Mouse (Mus musculus) gastrocnemius, adult 2 months (tissue): ENCODE results near the gene Shroom3. TPM values are rescaled to one million over a fixed set of nuclear protein-coding genes. Genes with fewer than 3 reads are reported as not detected.

Source experiments
- DNase-seq: peaks from one replicate; pipeline ENCODE4 v3.0.0; 2022
- H3K27ac ChIP-seq: fragments of 200-600 bp; 2 replicates; pipeline ENCODE4 v1.8.1; 2022; ENCODE audit warnings: mild to moderate bottlenecking
- H3K4me3 ChIP-seq: fragments of 200-600 bp; 2 replicates; pipeline ENCODE4 v1.8.1; 2022; ENCODE audit warnings: mild to moderate bottlenecking, moderate library complexity
- CTCF ChIP-seq: fragments of 200-600 bp; IDR thresholded peaks from 2 replicates; pipeline ENCODE4 v1.8.1; 2022; ENCODE audit warnings: antibody characterized with exemption, mild to moderate bottlenecking, moderate library complexity
- intact Hi-C: fragments of 180-260 bp; cut with DNase I; formaldehyde crosslinking; loops from one replicate; pipeline ENCODE4 v1.15.1; 2025
- total RNA-seq, 2 experiments: library from RNA; stranded (reverse); gene quantifications; 2 replicates each; pipeline ENCODE4 v1.2.3; 2021

Shroom3 gene
- total RNA-seq, 2 experiments from 2014 or later, result 0.53 to 1.2 TPM

DNA sequence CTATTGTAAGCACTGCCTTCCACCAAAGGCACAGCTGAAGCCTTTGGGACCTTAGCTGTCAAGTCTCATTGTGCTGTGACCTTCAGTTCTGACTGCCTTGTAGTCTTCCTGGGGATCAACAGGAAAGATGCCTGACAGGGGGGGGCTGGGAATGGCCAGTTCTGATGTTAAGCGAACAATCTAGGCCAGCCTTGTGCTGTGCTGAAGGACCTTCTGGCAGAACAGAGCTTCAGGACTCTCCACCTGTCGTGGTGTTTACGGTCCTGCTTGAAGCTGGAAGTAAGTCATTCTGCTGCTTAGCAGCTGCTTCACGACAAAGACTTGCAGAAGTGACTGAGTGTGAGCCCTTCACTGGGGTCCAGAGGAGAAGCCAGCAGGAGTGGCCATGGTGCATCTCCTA, 156.1 kb downstream of the Shroom3 start:
- Histone ChIP-seq H3K4me3 (no peak overlapping the region), H3K27ac (no peak overlapping the region)
- TF ChIP-seq CTCF, result no peak
- DNase-seq, result no peak
- intact Hi-C loops, result no loop called here

DNA sequence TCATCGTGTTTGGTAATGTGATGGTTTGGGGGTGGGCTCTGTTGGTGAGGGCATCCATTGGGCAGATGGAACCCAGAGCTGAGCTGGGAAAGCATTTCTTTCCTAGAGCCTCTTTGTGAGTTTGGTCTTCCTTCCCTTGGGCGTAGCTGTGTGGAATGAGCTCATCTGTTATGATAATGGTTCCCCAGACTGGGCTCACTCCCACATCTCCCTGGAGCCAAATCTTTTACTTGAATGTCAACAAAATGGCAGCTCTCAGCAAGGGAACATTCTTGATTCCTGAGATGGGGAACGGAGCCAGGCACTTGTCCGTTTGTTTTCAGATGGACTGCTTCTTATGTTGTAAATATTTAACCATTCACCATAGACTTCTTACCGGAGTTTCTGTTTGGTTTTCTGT, 158.2 kb downstream of the Shroom3 start:
- no peak overlapping the region for H3K27ac ChIP-seq
- no peak overlapping the region for H3K4me3 ChIP-seq
- DNase-seq, result no peak
- intact Hi-C loops, result no loop called here
- no peak for TF ChIP-seq CTCF

DNA sequence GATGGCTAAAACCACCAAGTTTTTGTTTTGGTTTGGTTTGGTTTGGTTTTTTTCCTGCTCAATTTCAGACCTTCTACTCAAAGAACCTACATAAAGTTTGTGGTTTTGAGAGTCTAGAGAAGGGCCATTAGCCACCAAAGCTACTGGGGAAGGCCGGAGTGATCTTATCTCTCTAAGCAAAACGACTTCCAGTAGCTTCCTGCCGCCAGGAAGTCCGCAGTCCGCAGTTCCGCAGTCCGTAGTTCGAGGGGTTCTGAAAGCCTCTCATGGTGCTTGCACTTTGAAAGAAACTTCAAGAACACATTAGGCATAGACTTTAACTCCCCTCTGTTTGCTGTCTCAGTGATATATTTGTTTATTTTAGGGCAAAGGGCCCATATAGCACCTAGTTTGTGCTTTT, 159.2 kb downstream of the Shroom3 start:
- Histone ChIP-seq H3K27ac (no peak overlapping the region), H3K4me3 (no peak overlapping the region)
- intact Hi-C loops, result no loop called here
- TF ChIP-seq CTCF, result no peak
- DNase-seq, result no peak

DNA sequence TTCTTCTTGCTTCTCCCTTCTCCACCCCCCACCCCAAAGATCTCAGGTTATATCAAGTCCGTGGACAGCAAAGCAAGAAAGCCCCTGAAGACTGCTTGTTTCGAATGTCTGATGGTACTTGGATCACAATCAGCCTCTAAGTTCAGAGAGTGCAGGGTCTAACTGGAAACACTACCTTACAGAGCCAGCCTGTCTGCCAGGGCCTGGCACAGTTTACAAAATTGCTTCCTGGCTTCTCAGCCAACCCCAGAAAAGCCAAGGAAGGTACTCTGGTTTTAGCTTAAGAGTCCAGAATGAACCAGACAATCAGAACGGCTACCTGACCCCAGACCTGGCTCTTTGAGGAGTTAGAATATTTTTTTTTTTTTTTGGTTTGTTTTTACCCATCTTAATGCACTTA, 159.6 kb downstream of the Shroom3 start:
- no peak for DNase-seq
- H3K27ac ChIP-seq, result no peak overlapping the region
- no peak for TF ChIP-seq CTCF
- no peak overlapping the region for H3K4me3 ChIP-seq
- intact Hi-C loops, result no loop called here

DNA sequence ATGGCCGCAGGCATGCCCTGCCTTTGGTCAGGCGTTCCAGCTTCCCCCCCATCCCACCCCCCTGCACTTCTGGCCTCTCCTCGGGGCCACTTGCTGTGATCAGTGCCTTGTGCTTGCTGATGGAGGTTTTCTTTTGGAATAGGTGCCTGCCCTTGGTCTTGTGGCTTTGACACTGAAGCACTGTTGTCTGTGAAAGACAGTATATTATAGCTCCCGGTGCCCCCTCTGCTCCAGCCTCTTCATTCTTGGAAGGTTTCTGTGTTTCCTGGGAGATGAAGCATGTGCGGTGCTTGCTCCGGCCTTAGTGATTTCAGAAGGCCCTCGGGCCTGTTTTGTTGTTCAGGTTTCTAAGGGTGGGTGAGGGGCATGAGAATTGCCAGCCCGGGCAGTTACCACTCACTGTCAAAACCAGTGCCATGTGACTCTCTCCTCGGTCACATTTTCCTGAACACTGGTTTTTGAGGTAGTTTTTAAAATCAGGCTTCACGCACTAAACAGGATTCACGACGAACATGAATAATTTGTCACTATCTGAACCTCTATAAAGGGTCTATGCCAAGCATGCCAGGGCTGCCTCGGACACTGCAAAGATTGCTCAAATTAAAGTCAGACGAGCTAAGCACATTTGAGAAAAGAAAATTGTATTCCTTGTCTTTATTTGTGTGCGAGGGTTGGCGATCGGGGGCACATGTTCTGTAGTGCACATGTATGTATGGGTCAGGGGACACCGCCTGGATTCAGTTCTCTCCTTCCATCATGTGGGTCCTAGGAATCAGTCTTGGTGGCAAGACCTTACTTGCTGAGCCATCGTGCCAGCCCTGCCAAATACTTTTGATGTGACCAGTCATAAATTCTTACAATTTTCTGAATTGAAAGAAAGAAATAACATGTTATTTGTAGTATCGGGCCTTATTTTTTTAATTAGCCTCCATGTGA, 160.9 kb downstream of the Shroom3 start:
- no peak overlapping the region for H3K4me3 ChIP-seq
- no peak for DNase-seq
- no peak overlapping the region for H3K27ac ChIP-seq
- intact Hi-C loops, result no loop called here
- no peak for TF ChIP-seq CTCF

DNA sequence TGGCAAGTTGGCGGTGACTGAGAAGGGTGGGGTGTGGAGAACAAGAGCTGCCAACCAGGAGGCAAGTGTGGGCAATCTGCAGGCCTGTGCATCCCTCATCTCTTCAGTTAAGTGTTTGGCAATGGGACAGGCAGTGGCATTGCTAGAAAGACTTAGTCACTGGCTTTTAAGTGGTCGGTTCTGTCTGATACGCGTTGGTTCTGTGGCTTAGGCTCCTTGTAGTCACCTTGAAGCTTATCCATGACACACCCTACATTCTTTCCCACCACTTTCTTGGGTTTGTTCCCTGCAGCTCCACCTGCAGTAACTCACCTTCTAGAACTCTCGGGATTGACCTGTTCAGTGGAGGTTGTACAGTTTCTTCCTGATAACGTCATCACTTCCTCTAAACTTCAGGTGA, 166.5 kb downstream of the Shroom3 start:
- no peak for TF ChIP-seq CTCF
- intact Hi-C loops, result loop anchor here (5.0 kb wide), 1 partner anchor 42 kb away; no protein-coding TSS in a partner anchor
- H3K27ac ChIP-seq, result no peak overlapping the region
- DNase-seq, result no peak
- H3K4me3 ChIP-seq, result no peak overlapping the region

DNA sequence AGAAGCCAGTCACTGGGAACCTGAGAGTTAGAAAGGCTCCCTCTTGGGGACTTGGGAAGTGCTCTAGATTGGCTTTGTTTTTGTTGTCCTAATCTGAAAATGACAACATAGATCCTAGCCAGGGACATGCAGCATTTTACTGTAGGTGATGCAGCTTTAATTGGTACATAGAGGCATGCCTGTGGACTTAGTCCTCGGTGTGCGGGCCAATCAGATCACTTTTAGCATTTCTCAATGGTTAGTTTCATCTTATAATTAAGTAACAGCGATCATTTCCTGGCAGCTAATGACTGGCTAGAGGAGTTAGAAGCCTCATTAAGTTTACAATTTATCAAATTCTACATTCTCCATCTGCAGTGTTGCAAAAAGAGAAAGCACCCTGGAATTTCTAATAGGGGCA, 167.7 kb downstream of the Shroom3 start:
- no peak overlapping the region for H3K4me3 ChIP-seq
- no peak overlapping the region for H3K27ac ChIP-seq
- DNase-seq, result no peak
- intact Hi-C loops, result no loop called here
- TF ChIP-seq CTCF, result no peak

DNA sequence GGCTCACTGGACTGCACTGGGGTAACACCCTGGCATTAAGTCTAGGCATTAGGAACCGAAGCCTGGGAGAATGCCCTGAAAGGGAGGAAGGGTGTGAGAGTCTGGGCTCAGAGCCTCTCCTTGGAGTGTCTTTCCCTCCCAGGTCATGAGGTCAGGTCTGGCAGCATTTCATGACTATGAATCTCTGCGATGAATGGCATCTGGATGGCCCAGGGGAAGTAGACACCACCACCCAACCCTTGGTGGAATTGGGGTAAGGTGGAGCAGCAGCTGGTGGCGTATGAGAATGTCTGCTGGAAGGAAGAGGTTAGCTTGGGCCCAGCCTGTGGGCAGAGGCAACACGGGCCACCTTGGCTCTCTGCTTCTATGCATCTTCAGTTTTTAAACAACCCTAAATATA, 171.7 kb downstream of the Shroom3 start:
- no peak for TF ChIP-seq CTCF
- peak; percentile 74 for DNase-seq
- H3K27ac ChIP-seq, result peak overlapping the region; percentile 65; the same call in 1 of the 2 replicates
- no peak overlapping the region for H3K4me3 ChIP-seq
- intact Hi-C loops, result no loop called here

DNA sequence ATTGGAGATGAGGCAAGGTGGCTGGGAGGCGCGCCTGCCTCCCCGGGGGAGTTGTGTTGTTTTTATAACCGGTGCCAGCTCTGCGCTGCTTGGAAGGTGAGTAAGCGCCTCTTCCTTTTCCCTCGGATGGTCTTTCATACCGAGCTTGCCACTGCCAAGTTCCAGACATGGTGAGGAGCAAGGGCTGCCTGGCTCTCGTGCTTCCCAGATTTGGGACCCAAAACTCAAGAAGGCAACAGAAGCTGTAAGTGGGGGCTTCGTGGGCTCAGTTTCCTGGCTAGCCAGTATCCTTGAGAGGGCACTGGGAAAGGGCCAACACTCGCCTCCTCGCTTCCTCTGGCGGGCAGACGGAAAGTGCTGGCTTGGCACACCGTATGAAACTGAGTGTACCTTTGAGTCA, 173.1 kb downstream of the Shroom3 start:
- TF ChIP-seq CTCF, result no peak
- DNase-seq, result peak; percentile 78
- Histone ChIP-seq H3K27ac (peak overlapping the region; percentile 78), H3K4me3 (peak overlapping the region; percentile 55)
- intact Hi-C loops, result no loop called here

DNA sequence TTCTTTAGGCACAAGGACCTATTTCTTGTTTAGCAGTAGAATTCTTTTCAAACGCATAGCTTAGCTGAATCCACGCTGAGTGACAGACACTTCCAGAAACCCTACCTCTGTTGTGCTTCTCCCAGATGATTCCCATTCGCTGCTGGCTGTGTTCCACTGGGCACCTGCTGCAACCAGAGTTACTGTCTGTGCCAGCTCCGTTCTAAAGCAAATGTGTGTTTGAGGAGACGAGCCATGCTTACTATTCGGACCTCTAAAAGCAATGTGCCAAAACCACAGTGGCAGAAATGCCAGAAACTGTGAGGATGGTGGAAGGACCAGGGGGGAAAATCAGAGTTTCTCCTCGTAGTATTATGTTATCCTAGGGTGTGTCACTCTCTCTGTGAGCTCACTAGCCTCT, 173.9 kb downstream of the Shroom3 start:
- no peak for TF ChIP-seq CTCF
- intact Hi-C loops, result no loop called here
- Histone ChIP-seq H3K4me3 (peak overlapping the region; percentile 55), H3K27ac (peak overlapping the region; percentile 38)
- peak; percentile 51 for DNase-seq

DNA sequence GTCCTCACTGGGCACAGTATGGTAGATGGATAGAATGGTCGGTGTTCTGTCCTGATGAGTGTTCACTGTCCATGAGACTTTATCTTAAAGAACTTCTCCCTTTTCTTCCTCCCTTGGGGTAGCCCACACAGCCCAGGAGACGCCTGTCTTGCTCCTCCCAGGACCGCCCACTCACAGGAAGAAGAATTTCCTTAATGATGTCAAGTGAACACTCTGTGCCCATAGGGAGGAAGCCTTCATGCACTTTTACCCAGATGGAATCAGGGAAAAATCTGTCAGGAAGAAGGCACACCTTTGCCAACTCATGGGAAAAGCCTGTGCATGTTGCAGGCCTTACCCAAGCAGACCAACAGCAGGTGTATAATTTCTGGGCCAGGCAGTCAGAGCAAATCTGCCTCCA, 174.9 kb downstream of the Shroom3 start:
- Histone ChIP-seq H3K4me3 (no peak overlapping the region), H3K27ac (no peak overlapping the region)
- intact Hi-C loops, result no loop called here
- no peak for DNase-seq
- no peak for TF ChIP-seq CTCF

DNA sequence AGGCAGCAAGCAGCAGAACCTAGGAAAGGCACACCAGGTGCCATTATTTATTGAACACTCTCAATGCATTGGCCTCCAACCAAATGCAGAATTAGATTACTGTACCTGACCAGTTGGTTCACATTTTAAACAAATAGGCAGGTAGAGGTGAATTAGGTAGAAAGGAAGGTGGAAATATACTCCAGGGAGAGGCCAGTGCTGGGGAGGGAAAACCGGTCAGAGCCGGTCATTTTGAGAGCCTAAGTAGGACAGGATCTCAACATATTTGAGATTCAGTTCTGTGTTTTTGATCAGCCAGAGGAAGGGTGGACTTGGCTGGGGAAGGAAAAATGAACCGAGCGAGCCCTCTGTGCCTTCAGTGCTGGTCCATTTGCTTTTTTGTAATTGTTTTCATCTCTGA, 175.3 kb downstream of the Shroom3 start:
- Histone ChIP-seq H3K4me3 (no peak overlapping the region), H3K27ac (no peak overlapping the region)
- TF ChIP-seq CTCF, result no peak
- intact Hi-C loops, result no loop called here
- DNase-seq, result no peak

DNA sequence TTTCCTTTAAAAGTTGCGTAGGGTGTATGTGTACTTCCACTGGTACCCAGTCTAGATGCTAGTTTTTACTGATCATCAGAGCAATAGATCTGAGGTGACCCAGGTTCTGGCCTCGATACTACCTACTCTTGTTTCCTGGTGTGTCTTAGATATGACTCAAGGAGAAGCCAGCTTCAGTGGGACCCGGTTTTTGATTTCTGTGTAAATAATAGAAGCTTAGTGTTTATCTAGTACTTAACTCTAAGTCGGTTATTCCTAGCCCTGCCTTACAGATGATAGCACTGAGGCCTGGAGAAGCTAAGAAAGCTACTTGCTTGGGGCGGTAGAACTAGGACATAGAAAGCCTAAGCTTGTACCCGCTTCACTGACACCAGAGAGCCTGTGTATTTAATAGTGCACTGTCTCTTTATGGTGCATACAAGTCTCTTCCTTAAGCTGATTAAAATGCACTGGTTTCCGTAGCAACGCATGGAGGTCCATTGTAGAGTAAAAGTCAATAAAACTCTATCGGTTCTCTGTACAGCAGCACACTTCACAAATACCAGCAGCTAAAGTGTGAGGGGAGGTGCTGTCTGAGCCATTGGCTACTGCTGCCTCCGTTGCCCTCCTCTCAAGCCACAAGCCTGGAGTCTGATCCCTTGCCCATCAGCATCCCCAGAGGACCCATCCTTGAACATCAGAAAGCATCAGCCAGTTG, 178.3 kb downstream of the Shroom3 start:
- intact Hi-C loops, result no loop called here
- no peak overlapping the region for H3K27ac ChIP-seq
- no peak for TF ChIP-seq CTCF

More for the DNA sequence above, 178.3 kb downstream of the Shroom3 start:
- H3K4me3 ChIP-seq, result no peak overlapping the region
- DNase-seq, result no peak
